Mouse (Mus musculus): ENCODE results near the gene Wnt7a.

DNA sequence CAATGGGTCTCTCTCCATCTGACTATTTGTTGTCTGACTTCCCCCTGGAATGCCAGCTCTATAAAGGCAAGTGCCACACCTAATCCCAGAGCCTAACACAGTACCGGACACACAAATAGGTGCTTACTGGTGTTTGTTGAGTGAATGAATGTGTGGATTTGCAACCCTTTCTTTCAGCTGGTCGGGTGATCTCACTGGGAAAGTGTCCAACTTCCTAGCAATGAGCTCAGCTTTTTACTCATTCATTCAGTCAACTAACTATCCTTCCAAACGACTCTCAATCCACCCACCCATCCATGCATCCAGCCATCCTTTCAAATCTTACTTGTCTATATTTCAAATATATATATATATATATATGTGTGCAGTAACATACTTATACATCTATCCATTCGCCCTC is 31.3 kb downstream of the Wnt7a start:
- TF ChIP-seq CTCF (IDR thresholded peaks at IDR 0.05; ENCODE audit: control insufficient read depth, insufficient read depth, insufficient read length) (no peak), CEBPB (IDR thresholded peaks at IDR 0.05; ENCODE audit: low read depth) (no peak), MAX (IDR thresholded peaks at IDR 0.05) (no peak), MYOD1 (IDR thresholded peaks at IDR 0.05; ENCODE audit: control insufficient read depth, insufficient read length, low read depth) (no peak), USF1 (IDR thresholded peaks at IDR 0.05; ENCODE audit: low read depth) (no peak)

Data from C2C12 (cell line).